Mouse (Mus musculus) CH12.LX (cell line): ENCODE data around the gene Il16. TPM values are rescaled to one million over a fixed set of nuclear protein-coding genes. Genes with fewer than 3 reads are reported as not detected.

Source experiments
- DNase-seq: peaks from one replicate; pipeline ENCODE4 v3.0.0-alpha.2; 2013; ENCODE audit errors: extremely low read depth
- H3K27ac ChIP-seq: 2 replicates; pipeline ENCODE4 v1.5.1; 2012; ENCODE audit warnings: low read depth, mild to moderate bottlenecking, control low read depth, moderate library complexity; ENCODE audit not compliant: insufficient read depth
- H3K27me3 ChIP-seq: replicated peaks from 2 replicates; pipeline ENCODE3; 2012; ENCODE audit warnings: inconsistent platforms
- H3K36me3 ChIP-seq, 2 experiments: replicated peaks in 1 of 2; 2 replicates each; pipeline versions ENCODE3 to v1.6.1; 2012; ENCODE audit warnings: inconsistent platforms in 1 of 2, low read length in 1 of 2, mild to moderate bottlenecking in 1 of 2, mixed read lengths in 1 of 2, moderate library complexity in 1 of 2; ENCODE audit not compliant: control insufficient read depth in 1 of 2, insufficient read depth in 1 of 2
- H3K4me1 ChIP-seq, 2 experiments: 2 replicates each; pipeline ENCODE4 v1.6.1; 2012; ENCODE audit warnings: inconsistent platforms in 1 of 2, moderate library complexity in 1 of 2; ENCODE audit not compliant: insufficient read depth in 2 of 2, control insufficient read depth in 1 of 2
- H3K4me2 ChIP-seq: 2 replicates; pipeline ENCODE4 v1.6.1; 2012; ENCODE audit warnings: low read depth, mild to moderate bottlenecking, control low read depth; ENCODE audit not compliant: poor library complexity, insufficient read depth, severe bottlenecking
- H3K4me3 ChIP-seq, 3 experiments: fragments of 150-350 bp in 1 of 3; sonication (generic) in 1 of 3; replicated peaks in 1 of 3; 2 replicates each; pipeline versions ENCODE3 to v1.5.1; 2011 to 2012; ENCODE audit warnings: low read depth in 2 of 3, low read length in 2 of 3, mild to moderate bottlenecking in 2 of 3, moderate library complexity in 2 of 3, control low read depth in 1 of 3, improper control_type of control experiment in 1 of 3, inconsistent platforms in 1 of 3, mixed read lengths in 1 of 3; ENCODE audit not compliant: poor library complexity in 1 of 3
- H3K79me2 ChIP-seq: replicated peaks from 2 replicates; pipeline ENCODE4 v1.6.1; 2012; ENCODE audit warnings: mild to moderate bottlenecking, moderate library complexity; ENCODE audit not compliant: control insufficient read depth, poor library complexity, insufficient read depth, severe bottlenecking; ENCODE audit errors: extremely low read depth
- H3K9ac ChIP-seq: 2 replicates; pipeline ENCODE4 v1.6.1; 2012; ENCODE audit warnings: low read depth, mild to moderate bottlenecking, control low read depth, moderate library complexity; ENCODE audit not compliant: insufficient read depth
- H3K9me3 ChIP-seq: replicated peaks from 2 replicates; pipeline ENCODE3; 2012; ENCODE audit warnings: low read length, inconsistent platforms, mixed read lengths
- CHD1 ChIP-seq: IDR thresholded peaks from 2 replicates; pipeline ENCODE4 v1.6.1; 2012; ENCODE audit warnings: low read depth, low read length, improper control_type of control experiment, inconsistent platforms
- CHD2 ChIP-seq: IDR thresholded peaks from 2 replicates; pipeline ENCODE4 v1.6.1; 2011; ENCODE audit warnings: low read length, improper control_type of control experiment
- E2F4 ChIP-seq: IDR thresholded peaks from 2 replicates; pipeline ENCODE4 v1.6.1; 2011; ENCODE audit warnings: low read depth, low read length, improper control_type of control experiment; ENCODE audit not compliant: insufficient replicate concordance
- EP300 ChIP-seq: IDR thresholded peaks from 2 replicates; pipeline ENCODE4 v1.6.1; 2011; ENCODE audit warnings: low read length, improper control_type of control experiment
- ETS1 ChIP-seq: conservative IDR thresholded peaks from 2 replicates; pipeline ENCODE4 v1.6.1; 2012; ENCODE audit warnings: low read depth, mild to moderate bottlenecking, inconsistent platforms, low read length, improper control_type of control experiment, moderate library complexity
- GABPA ChIP-seq: IDR thresholded peaks from 2 replicates; pipeline ENCODE4 v1.6.1; 2012; ENCODE audit warnings: low read depth, low read length, improper control_type of control experiment, inconsistent platforms; ENCODE audit not compliant: insufficient replicate concordance
- IRF4 ChIP-seq: IDR thresholded peaks from 2 replicates; pipeline ENCODE4 v1.6.1; 2014; ENCODE audit warnings: low read depth, mild to moderate bottlenecking, inconsistent platforms, low read length, improper control_type of control experiment
- JUN ChIP-seq: IDR thresholded peaks from 2 replicates; pipeline ENCODE4 v1.6.1; 2011; ENCODE audit warnings: low read depth, mild to moderate bottlenecking, low read length, improper control_type of control experiment, moderate library complexity; ENCODE audit not compliant: insufficient read depth
- KAT2A ChIP-seq: IDR thresholded peaks from 2 replicates; pipeline ENCODE4 v1.6.1; 2012; ENCODE audit warnings: low read length, improper control_type of control experiment, inconsistent platforms; ENCODE audit not compliant: insufficient replicate concordance
- MAX ChIP-seq: IDR thresholded peaks from 2 replicates; pipeline ENCODE4 v1.6.1; 2011; ENCODE audit warnings: low read length, improper control_type of control experiment
- MAZ ChIP-seq: IDR thresholded peaks from 2 replicates; pipeline ENCODE4 v1.6.1; 2012; ENCODE audit warnings: low read depth, mild to moderate bottlenecking, inconsistent platforms, low read length, improper control_type of control experiment, moderate library complexity
- MEF2A ChIP-seq: IDR thresholded peaks from 2 replicates; pipeline ENCODE4 v1.6.1; 2014; ENCODE audit warnings: low read depth, mild to moderate bottlenecking, inconsistent platforms, low read length, improper control_type of control experiment, borderline replicate concordance
- MXI1 ChIP-seq: IDR thresholded peaks from 2 replicates; pipeline ENCODE4 v1.6.1; 2011; ENCODE audit warnings: mild to moderate bottlenecking, low read depth, low read length, improper control_type of control experiment
- NELFE ChIP-seq: IDR thresholded peaks from 2 replicates; pipeline ENCODE4 v1.6.1; 2011; ENCODE audit warnings: low read depth, low read length, improper control_type of control experiment
- NRF1 ChIP-seq: IDR thresholded peaks from 2 replicates; pipeline ENCODE4 v1.6.1; 2014; ENCODE audit warnings: low read depth, mild to moderate bottlenecking, inconsistent platforms, low read length, improper control_type of control experiment, moderate library complexity
- POLR2A ChIP-seq: IDR thresholded peaks from 2 replicates; pipeline ENCODE4 v1.6.1; 2011; ENCODE audit warnings: low read depth, mild to moderate bottlenecking, improper control_type of control experiment, low read length
- RAD21 ChIP-seq: IDR thresholded peaks from 2 replicates; pipeline ENCODE4 v1.6.1; 2011; ENCODE audit warnings: low read depth, mild to moderate bottlenecking, low read length, improper control_type of control experiment, moderate library complexity
- SIN3A ChIP-seq: IDR thresholded peaks from 2 replicates; pipeline ENCODE4 v1.6.1; 2012; ENCODE audit warnings: low read length, improper control_type of control experiment, inconsistent platforms
- TBP ChIP-seq: conservative IDR thresholded peaks from 2 replicates; pipeline ENCODE4 v1.6.1; 2011; ENCODE audit warnings: low read depth, low read length, improper control_type of control experiment
- UBTF ChIP-seq: IDR thresholded peaks from 2 replicates; pipeline ENCODE4 v1.6.1; 2012; ENCODE audit warnings: low read depth, mild to moderate bottlenecking, inconsistent platforms, low read length, improper control_type of control experiment, moderate library complexity
- ZMIZ1 ChIP-seq: IDR thresholded peaks from 2 replicates; pipeline ENCODE4 v1.6.1; 2012; ENCODE audit warnings: low read depth, mild to moderate bottlenecking, inconsistent platforms, low read length, improper control_type of control experiment
- ZNF384 ChIP-seq: IDR thresholded peaks from 2 replicates; pipeline ENCODE4 v1.6.1; 2012; ENCODE audit warnings: low read depth, low read length, improper control_type of control experiment, inconsistent platforms
- dilution Hi-C: fragments of 300-500 bp; cut with MboI; formaldehyde crosslinking; loops from 2 replicates; pipeline ENCODE4 v1.14.3; 2020; ENCODE audit warnings: low sequenced_read_pairs; ENCODE audit not compliant: extremely low pct_unique_long_range_greater_than_20kb, extremely low pct_ligation_motif_present
- in situ Hi-C: fragments of 300-500 bp; cut with MboI; formaldehyde crosslinking; loops from 3 replicates; pipeline ENCODE4 v1.14.3; 2019; ENCODE audit warnings: low sequenced_read_pairs, low pct_ligation_motif_present, low pct_unique_long_range_greater_than_20kb, mixed read lengths
- polyA plus RNA-seq: library from polyadenylated mRNA; unstranded; fragments of >175 nt; gene quantifications from 2 replicates; pipeline ENCODE4 v1.2.1, GENCODE M21; 2012; ENCODE audit warnings: low read depth; ENCODE audit not compliant: insufficient read length
- total RNA-seq, 2 experiments: library from RNA; depleted of rRNA; stranded (reverse); fragments of 300-350 nt in 1 of 2; fragments of >200 nt in 1 of 2; gene quantifications; 2 replicates each; pipeline ENCODE4 v1.2.3; 2012 to 2014

Il16 gene
- total and polyA plus RNA-seq, 3 experiments = 39.8 to 62.1 (median 55.5) TPM

- DNase-seq = no peak
- dilution Hi-C loops = no loop called here
- in situ Hi-C loops = no loop called here
- no peak overlapping the region for H3K4me3 ChIP-seq
- TF ChIP-seq MAX (no peak), ZNF384 (no peak), TBP (no peak), RAD21 (no peak), POLR2A (no peak), KAT2A (no peak)
- H3K9ac ChIP-seq = no peak overlapping the region
- H3K27me3 ChIP-seq = no peaks in the 10 kb centered on the region
- H3K36me3 ChIP-seq = no peaks in the 10 kb centered on the region
- no peak overlapping the region for H3K27ac ChIP-seq
- H3K4me2 ChIP-seq = no peak overlapping the region
- no peaks in the 10 kb centered on the region for H3K79me2 ChIP-seq
- no peaks in the 10 kb centered on the region for H3K9me3 ChIP-seq
- H3K4me1 ChIP-seq = peaks cover 4 to 14% of the 10 kb centered on the region in 2 experiments; a peak in 3 of 4 replicates
Observed at GRCm38 (mm10) chr7:83739680-83740310, 5.7 kb downstream of the Il16 start.

GRCm38 (mm10) chr7:83738623-83739462, 6.7 kb downstream of the Il16 start:
- dilution Hi-C loops (no loop called here), in situ Hi-C loops (no loop called here)
- Histone ChIP-seq H3K27ac (no peak overlapping the region), H3K4me1 (peaks cover 4 to 14% of the 10 kb centered on the region in 2 experiments; a peak in 3 of 4 replicates), H3K36me3 (no peaks in the 10 kb centered on the region), H3K79me2 (no peaks in the 10 kb centered on the region), H3K4me2 (no peak overlapping the region), H3K27me3 (no peaks in the 10 kb centered on the region), H3K4me3 (no peak overlapping the region), H3K9ac (no peak overlapping the region), H3K9me3 (no peaks in the 10 kb centered on the region)
- TF ChIP-seq POLR2A = no peak
- no peak for TF ChIP-seq E2F4
- no peak for TF ChIP-seq ETS1
- TF ChIP-seq NELFE = no peak
- TF ChIP-seq CHD1 = no peak
- TF ChIP-seq EP300 = no peak
- TF ChIP-seq UBTF = no peak
- no peak for TF ChIP-seq MEF2A
- no peak for TF ChIP-seq JUN
- TF ChIP-seq IRF4 = no peak
- TF ChIP-seq MAX = no peak
- TF ChIP-seq MXI1 = no peak
- TF ChIP-seq NRF1 = no peak
- no peak for TF ChIP-seq MAZ
- TF ChIP-seq CHD2 = no peak
- no peak for TF ChIP-seq ZMIZ1
- no peak for TF ChIP-seq GABPA
- TF ChIP-seq SIN3A = no peak
- no peak for DNase-seq
